Mouse (Mus musculus) adrenal gland, adult (tissue): Measurements from ENCODE around the gene Pih1d2.
A peak's percentile ranks its signal among the peaks of the same experiment; 100 is the strongest.

Source experiments
- DNase-seq, 2 experiments: peaks; one replicate each; pipeline ENCODE4 v3.0.0; 2022 to 2023; ENCODE audit warnings: low spot score in 1 of 2; ENCODE audit not compliant: inconsistent age in 2 of 2

Pih1d2 gene

DNA sequence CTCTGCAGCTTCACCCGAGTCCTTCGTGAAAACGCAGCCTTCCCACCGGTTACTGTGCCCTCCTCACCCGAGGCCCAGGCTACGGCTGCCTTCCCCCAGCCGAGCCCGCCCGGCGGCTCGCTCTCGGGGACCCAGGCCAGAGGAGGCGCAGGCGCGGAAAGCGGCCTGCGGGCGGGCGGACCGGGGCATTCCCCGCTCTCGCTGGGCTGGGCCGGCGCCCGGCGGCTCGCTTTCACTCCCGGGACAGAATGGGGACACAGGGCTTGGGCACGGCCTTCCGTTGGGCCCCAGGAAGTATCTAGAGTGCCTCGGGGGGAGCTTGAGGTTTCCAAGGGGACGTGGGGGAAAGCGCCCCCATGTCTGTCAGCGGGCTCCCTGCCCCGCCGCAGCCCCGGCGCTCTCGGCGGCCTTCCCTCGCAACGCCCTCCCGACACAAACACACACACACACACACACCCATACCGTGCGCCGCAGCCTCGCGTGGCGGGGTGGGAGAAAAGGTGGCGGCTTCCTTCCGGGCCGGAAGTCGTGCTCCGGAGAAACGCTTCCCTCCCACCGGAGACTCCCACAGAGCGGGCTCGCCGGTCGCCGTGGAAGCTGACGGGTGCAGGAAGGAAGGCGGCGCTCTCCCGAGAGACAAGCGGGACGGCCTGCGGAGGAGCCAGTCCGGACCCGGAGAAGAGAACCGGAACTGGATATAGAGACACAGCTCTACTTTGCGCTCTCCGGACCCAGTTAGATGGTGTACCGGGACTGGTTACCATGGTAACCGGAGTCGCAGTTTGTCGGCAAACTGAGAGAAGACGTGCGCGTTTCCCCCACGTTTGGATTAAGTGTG is at the start of gene Pih1d2, which contains the start of gene Nkapd1:
Gene Pih1d2 (plus strand): TSS at position 556 of the 838 bp plus-strand sequence.
Gene Nkapd1 (minus strand): TSS at position 699 of the 838 bp plus-strand sequence.
- DNase-seq = peak; percentile 91 to 98

DNA sequence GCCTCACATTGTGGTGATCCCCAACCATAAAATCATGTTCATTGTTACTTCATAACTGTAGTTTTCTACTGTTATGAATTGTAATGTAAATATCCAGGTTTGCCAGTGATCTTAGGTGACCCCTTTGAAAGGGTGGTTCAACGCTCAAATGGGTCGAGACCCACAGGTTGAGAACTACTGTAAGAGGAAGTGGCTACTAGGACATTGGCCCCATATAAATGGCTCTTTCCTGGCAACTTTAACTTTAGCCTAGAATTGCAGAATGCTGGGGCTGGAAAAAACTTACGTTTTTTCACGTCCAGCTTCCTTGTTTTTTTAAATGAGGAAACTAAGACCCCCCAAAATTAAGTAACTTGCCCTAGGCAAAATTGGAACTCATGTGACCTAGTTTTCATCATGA is 49.7 kb upstream of the Pih1d2 start:
- no peak for DNase-seq

GRCm38 (mm10) chr9:50567881-50568280 is 49.2 kb upstream of the Pih1d2 start:
- DNase-seq = no peak

- peak in 1 of 2 experiments; percentile 29 for DNase-seq
Observed at GRCm38 (mm10) chr9:50569599-50570525, 47.3 kb upstream of the Pih1d2 start.

- no peak for DNase-seq
Observed at GRCm38 (mm10) chr9:50580370-50580769, 36.8 kb upstream of the Pih1d2 start.

DNA sequence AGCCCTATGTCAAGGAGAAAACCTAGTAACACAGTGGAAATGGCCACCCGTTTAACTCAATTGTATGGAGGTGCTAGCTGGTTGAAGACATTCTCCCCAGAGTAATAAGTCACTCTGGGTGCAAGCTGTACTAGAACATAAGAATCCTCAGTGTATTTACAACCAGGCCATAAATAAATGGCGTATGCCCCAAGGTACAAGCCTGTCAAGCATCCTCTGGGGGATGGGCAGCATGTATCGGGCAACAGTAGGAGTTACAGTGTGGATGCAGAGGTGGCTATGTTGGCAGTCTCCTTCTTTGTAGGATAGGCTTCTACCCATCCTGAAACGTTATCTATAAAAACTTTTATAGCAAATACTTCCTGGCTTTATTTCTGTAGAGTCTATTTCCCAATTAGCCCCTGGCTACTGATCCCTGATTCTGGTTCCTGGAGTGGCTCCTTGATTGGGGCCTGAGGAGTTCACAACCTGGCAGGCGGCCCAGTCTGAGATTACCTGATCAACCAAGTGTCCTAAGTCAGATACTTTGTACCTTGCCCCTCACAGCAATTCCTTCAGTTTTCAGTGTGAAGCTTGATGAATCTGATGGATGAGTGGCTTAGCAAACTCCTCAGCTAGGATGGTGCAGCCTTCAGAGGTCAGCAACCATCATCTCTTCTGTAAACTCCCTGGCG is 31.8 kb upstream of the Pih1d2 start:
- DNase-seq = no peak

GRCm38 (mm10) chr9:50586955-50587354 is 30.2 kb upstream of the Pih1d2 start:
- DNase-seq = no peak

DNA sequence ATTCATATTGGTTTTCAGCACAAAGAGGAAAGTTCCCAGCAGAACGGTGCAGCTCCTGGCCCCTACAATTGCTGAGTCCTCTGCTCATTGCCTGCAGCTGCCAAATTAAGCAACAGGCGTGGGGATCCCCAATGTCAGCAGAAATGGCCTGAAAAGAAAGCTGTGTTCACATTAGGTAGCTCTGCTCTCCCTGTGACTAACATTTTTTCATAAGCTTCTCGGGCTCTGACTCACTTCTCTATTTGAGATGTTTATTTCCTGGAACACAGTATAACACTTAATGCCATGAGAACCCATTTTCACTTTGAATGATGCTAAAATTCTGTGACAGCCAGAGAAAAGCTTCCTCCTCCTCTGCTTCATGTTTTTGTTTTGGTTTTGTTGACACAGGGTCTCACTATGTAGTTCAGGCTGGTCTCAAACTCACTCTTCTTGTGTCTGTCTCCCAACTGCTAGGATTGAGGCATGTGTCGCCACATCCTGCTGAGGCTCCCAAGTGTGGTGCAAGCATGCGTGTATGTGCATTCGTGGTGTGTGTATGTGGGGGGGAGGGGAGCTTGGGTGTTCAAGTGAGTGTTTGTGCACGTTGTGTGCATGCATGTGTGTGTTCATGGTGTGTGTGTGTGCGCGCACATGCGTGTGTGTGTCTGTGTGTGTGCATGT is 26.1 kb upstream of the Pih1d2 start:
- peak; percentile 28 to 54 for DNase-seq

- no peak for DNase-seq
Observed at GRCm38 (mm10) chr9:50592955-50593354, 24.2 kb upstream of the Pih1d2 start.

DNA sequence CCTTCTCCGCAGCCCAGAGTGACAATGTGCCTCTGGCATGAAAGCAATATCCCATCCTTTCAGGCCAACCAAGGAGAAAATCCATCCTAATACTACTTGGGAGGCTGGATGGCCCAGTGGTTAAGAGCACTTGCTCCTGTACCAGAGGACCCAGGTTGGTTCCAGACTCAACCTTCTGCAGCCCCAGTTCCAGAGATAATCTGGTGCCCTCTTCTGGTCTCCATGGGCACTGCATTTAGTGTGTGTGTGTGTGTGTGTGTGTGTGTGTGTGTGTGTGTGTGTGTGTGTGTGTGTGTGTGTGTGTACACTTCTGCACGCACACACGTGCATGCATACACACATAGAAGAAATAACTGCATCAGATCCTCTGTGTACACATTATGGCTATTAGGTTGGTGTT is 23.6 kb upstream of the Pih1d2 start:
- peak in 1 of 2 experiments; percentile 63 for DNase-seq

- no peak for DNase-seq
Observed at GRCm38 (mm10) chr9:50594794-50595417, 22.2 kb upstream of the Pih1d2 start.

- DNase-seq = no peak
Observed at GRCm38 (mm10) chr9:50596973-50597372, 20.1 kb upstream of the Pih1d2 start.

DNA sequence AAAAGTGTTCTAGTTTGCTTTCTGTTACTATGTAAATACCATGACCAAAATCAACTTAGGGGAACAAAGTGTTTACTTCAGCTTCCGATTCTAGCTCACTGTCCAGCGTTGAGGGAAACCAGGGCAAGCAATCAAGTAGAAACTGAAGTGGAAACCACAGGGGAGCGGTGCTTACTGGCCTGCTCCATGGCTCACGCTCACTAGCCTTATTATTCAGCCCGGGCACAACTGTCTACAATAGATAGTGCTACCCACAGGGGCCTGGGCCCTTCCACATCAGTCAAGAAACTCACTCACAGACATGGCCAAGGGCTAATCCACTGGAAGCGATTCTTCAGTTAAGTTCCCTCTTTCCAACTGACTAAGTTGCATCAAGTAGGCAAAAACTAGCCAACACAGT is 15.6 kb upstream of the Pih1d2 start:
- no peak for DNase-seq

DNA sequence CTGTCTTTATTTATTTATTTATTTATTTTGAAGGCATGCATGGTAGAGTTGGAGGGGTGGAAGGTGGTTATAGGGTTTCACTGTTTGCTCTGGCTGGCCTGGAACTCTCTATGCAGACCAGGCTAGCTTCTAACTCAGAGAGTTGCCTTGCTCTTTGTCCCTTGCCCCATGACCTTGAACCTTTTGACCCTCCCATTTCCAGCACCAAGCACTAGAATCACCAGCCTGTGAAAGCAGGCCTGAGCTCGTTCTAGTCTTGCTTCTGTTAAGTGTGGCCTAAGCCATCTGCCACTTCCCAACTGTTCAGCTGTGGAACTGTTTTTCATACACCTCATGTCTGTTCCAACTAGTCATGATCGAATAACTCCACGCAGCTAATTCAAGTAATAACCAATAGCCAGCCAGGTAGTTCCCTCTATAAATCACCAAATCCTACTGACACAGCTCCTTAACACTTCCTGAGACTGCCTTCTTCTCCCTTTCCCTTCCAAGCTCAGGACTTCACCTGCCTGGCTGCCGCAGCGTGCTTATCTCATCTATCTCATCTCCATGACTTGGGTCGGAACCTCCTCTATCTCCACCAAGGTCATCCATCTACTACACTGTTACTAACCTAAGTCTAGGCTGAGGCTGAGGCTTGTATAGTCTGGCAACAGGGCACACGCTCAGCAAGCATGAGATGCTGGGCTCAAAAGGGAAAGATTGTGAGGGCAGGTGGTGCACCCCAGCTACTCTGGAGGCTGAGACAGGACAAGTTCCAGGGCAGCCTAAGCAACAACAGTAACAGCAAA is 14.9 kb upstream of the Pih1d2 start:
- peak in 1 of 2 experiments; percentile 51 for DNase-seq

GRCm38 (mm10) chr9:50603189-50603997 is 13.7 kb upstream of the Pih1d2 start, which contains the start of the genes Sdhd and Timm8b:
Gene Sdhd (minus strand): TSS chr9:50603812.
Gene Timm8b (plus strand): TSS chr9:50603910.
- DNase-seq = peak; percentile 95 to 98

DNA sequence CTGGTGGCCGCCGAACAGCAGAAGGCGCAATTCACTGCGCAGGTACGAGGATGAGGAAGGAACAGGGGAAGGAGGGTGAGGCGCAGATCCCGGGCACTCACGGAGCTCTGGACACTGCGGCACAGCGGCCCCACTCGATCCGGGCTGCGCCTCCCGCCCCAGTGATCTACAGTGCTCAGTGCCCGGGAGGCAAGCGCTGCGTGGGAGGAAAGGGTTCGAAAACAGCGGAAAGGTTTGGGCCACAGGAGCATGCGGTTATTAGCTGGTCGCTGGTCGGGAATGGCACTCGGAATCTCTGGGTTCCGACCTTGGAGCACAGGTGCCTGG is 13.2 kb upstream of the Pih1d2 start:
- DNase-seq = no peak

GRCm38 (mm10) chr9:50604338-50604737 is 12.8 kb upstream of the Pih1d2 start:
- DNase-seq = no peak

DNA sequence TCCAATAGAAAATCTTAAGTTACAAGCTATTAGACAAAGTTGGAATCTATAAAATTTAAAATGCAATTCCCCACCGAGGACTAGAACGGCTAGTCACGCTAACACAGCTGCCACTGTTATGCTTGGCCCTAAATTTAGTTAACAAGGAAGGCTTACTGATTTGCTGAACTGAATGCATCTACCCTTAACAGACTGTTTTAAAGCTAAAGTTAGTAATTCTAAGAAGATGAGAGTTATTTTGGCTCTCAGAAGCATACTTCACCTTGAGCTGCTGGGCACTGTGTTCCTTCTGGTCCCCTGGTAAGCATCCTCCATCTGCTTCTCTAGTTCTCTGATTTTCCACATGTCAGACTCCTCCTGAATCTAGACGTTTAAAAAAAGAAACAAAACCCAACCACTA is 5.0 kb upstream of the Pih1d2 start:
- no peak for DNase-seq

- no peak for DNase-seq
Observed at GRCm38 (mm10) chr9:50616161-50616560, 960 bp upstream of the Pih1d2 start.
